10 mouse cellular contexts compared by ENCODE assay signal in genomic region chr1:20905501-20906127, GRCm38 (mm10). TPM values are rescaled to one million over a fixed set of nuclear protein-coding genes. Genes with fewer than 3 reads are reported as not detected.
DNase-seq lines count a peak whose midpoint lies in the region; ATAC-seq and TF ChIP-seq lines count a peak whose summit lies in the region.
"Had no signal": no experiment of that assay in that cellular context is flagged by ENCODE, and none has a peak within 500 bp of the region (broad histone marks: within the 10 kb centered on the region; RNA-seq: fewer than 3 reads in every experiment).

No protein-coding gene starts in this region.

- DNase-seq in brain, embryonic 14.5 days (ENCODE audit: low read depth), result peak; percentile 91
- no peak for DNase-seq in forebrain, embryonic 11.5 days (ENCODE audit: low spot score)
- peak; percentile 68 for DNase-seq in layer of hippocampus, adult 11-12 months (ENCODE audit: low spot score)
- DNase-seq in midbrain, embryonic 14.5 days, result peak; percentile 34
- DNase-seq in heart, adult 18-20 months, result no peak
- no peak for DNase-seq in spleen, adult 12 weeks (ENCODE audit: low spot score)
- DNase-seq: gastrocnemius, postnatal 36 days; lung, embryonic 14.5 days had no signal

- no peak overlapping the region for H3K9ac ChIP-seq in forebrain, embryonic 11.5 days (ENCODE audit: low read length)
- H3K9ac ChIP-seq in midbrain, embryonic 14.5 days (replicated peaks; ENCODE audit: low read length), result no peak overlapping the region
- no peak overlapping the region for H3K9ac ChIP-seq in liver, embryonic 12.5 days
- H3K9ac ChIP-seq: lung, embryonic 14.5 days had no signal

- peaks cover 7% of the 10 kb centered on the region for H3K4me1 ChIP-seq in forebrain, embryonic 11.5 days (replicated peaks; ENCODE audit: control insufficient read depth, insufficient read depth, low read length)
- H3K4me1 ChIP-seq in midbrain, embryonic 14.5 days (ENCODE audit: control insufficient read depth, insufficient read depth, low read length), result peaks cover 11% of the 10 kb centered on the region; the same call in 1 of the 2 replicates
- no peaks in the 10 kb centered on the region for H3K4me1 ChIP-seq in liver, embryonic 12.5 days

- H3K27me3 ChIP-seq in forebrain, embryonic 11.5 days (ENCODE audit: control insufficient read depth, insufficient read depth, low read length), result no peaks in the 10 kb centered on the region
- no peaks in the 10 kb centered on the region for H3K27me3 ChIP-seq in midbrain, embryonic 14.5 days (ENCODE audit: control insufficient read depth, insufficient read depth, low read length)
- no peaks in the 10 kb centered on the region for H3K27me3 ChIP-seq in liver, embryonic 12.5 days (replicated peaks)

- ATAC-seq in forebrain, embryonic 11.5 days (replicated peaks; ENCODE audit: low FRiP score), result peak; percentile 65
- ATAC-seq in midbrain, embryonic 14.5 days (ENCODE audit: low FRiP score, low TSS enrichment), result peak; percentile 66
- no peak for ATAC-seq in granulocyte monocyte progenitor cell, adult 5-6 weeks (replicated peaks; ENCODE audit: poor library complexity, severe bottlenecking)
- no peak for ATAC-seq in liver, embryonic 12.5 days

- no peak for TF ChIP-seq CTCF in brain, embryonic 14.5 days (IDR thresholded peaks at IDR 0.05; ENCODE audit: borderline replicate concordance, extremely low read depth, insufficient read depth, insufficient read length)

- no peak overlapping the region; the same call in 1 of the 2 replicates for H3K27ac ChIP-seq in forebrain, embryonic 11.5 days (ENCODE audit: low read depth, low read length)
- 0 out of 2 replicates have a peak overlapping the region, but pooled peaks have one; percentile 6 for H3K27ac ChIP-seq in midbrain, embryonic 14.5 days (replicated peaks; ENCODE audit: low read depth, low read length)
- no peak overlapping the region for H3K27ac ChIP-seq in liver, embryonic 12.5 days

- H3K4me3 ChIP-seq in forebrain, embryonic 11.5 days (ENCODE audit: low read depth, low read length), result no peak overlapping the region
- no peak overlapping the region for H3K4me3 ChIP-seq in midbrain, embryonic 14.5 days (replicated peaks; ENCODE audit: low read depth, low read length)
- no peak overlapping the region for H3K4me3 ChIP-seq in liver, embryonic 12.5 days

- no peaks in the 10 kb centered on the region for H3K9me3 ChIP-seq in forebrain, embryonic 11.5 days (ENCODE audit: control insufficient read depth, low read length)
- no peaks in the 10 kb centered on the region for H3K9me3 ChIP-seq in midbrain, embryonic 14.5 days (ENCODE audit: control insufficient read depth, low read length)
- H3K9me3 ChIP-seq in liver, embryonic 12.5 days (replicated peaks), result no peaks in the 10 kb centered on the region

- WGBS in forebrain, embryonic 11.5 days, result 58% methylated on average over 8 of the region's 8 CpGs
- 67% methylated on average over 8 of the region's 8 CpGs for WGBS in midbrain, embryonic 14.5 days
- WGBS in liver, embryonic 12.5 days (ENCODE audit: insufficient replicate concordance), result 73% methylated on average over 8 of the region's 8 CpGs

- no peak overlapping the region for H3K4me2 ChIP-seq in forebrain, embryonic 11.5 days (ENCODE audit: low read depth, low read length, severe bottlenecking)
- no peak overlapping the region for H3K4me2 ChIP-seq in midbrain, embryonic 14.5 days (ENCODE audit: low read length)
- H3K4me2 ChIP-seq in liver, embryonic 12.5 days, result no peak overlapping the region
- H3K4me2 ChIP-seq: lung, embryonic 14.5 days had no signal

- H3K36me3 ChIP-seq in forebrain, embryonic 11.5 days (ENCODE audit: control insufficient read depth, insufficient read depth, low read length), result no peaks in the 10 kb centered on the region
- no peaks in the 10 kb centered on the region for H3K36me3 ChIP-seq in midbrain, embryonic 14.5 days (ENCODE audit: control insufficient read depth, insufficient read depth, low read length)
- no peaks in the 10 kb centered on the region for H3K36me3 ChIP-seq in liver, embryonic 12.5 days

- TF ChIP-seq POLR2A in brain, embryonic 14.5 days (IDR thresholded peaks at IDR 0.05; ENCODE audit: borderline replicate concordance, extremely low read depth, insufficient read depth, insufficient read length, poor library complexity, severe bottlenecking), result no peak

RNA-seq across cellular contexts. Expression of gene Paqr8, which starts 15.2 kb away (rescaled TPM):
- polyA plus RNA-seq in brain, embryonic 14.5 days (2012; rRNA removed), result 22.8 and 30.7 TPM in 2 replicates
- 7.3 and 9.3 TPM in 2 replicates for polyA plus RNA-seq in forebrain, embryonic 11.5 days (2014; fragmentation: Nextera tagmentation; extraction: Ambion mirVana)
- 25.7 and 26.7 TPM in 2 replicates for polyA plus RNA-seq in midbrain, embryonic 14.5 days (2014; fragmentation: Nextera tagmentation; extraction: Ambion mirVana)
- 3.0 and 3.1 TPM in 2 replicates for total RNA-seq in granulocyte monocyte progenitor cell, adult 5-6 weeks (2014; fragmentation: Nextera tagmentation)
- 2.6 and 2.9 TPM in 2 replicates for total RNA-seq in granulocyte monocyte progenitor cell, adult 5-6 weeks (2017)
- total RNA-seq in heart, adult 18-20 months (2021), result 1 to 10 TPM in 1 of 2 experiments, under 1 TPM in 1; 0.79 to 1.4 TPM
- 0.68 and 0.85 TPM in 2 replicates for polyA plus RNA-seq in liver, embryonic 12.5 days (2016; fragmentation: Nextera tagmentation; extraction: Ambion mirVana)

RNA-seq across cellular contexts. Expression of gene Efhc1, which starts 45.8 kb away (rescaled TPM):
- polyA plus RNA-seq in brain, embryonic 14.5 days (2012; rRNA removed), result 2.3 and 2.7 TPM in 2 replicates
- polyA plus RNA-seq in forebrain, embryonic 11.5 days (2014; fragmentation: Nextera tagmentation; extraction: Ambion mirVana), result 2.1 and 2.9 TPM in 2 replicates
- polyA plus RNA-seq in midbrain, embryonic 14.5 days (2014; fragmentation: Nextera tagmentation; extraction: Ambion mirVana), result 0.82 and 2.1 TPM in 2 replicates
- total RNA-seq in granulocyte monocyte progenitor cell, adult 5-6 weeks (2014; fragmentation: Nextera tagmentation), result not detected in 2 replicates
- total RNA-seq in granulocyte monocyte progenitor cell, adult 5-6 weeks (2017), result 0.15 and 0.26 TPM in 2 replicates
- under 1 TPM; 0.32 to 0.82 TPM for total RNA-seq in heart, adult 18-20 months (2021)
- 0.62 and 0.77 TPM in 2 replicates for polyA plus RNA-seq in liver, embryonic 12.5 days (2016; fragmentation: Nextera tagmentation; extraction: Ambion mirVana)

Comparison
In these comparisons a context has a peak if more than half of its experiments do, and no peak if none do; other contexts are left out.
1. DNase-seq: peak in brain, embryonic 14.5 days (single experiment), layer of hippocampus, adult 11-12 months (single experiment) and midbrain, embryonic 14.5 days (single experiment); none in forebrain, embryonic 11.5 days (single experiment), heart, adult 18-20 months (0 of 2) and spleen, adult 12 weeks (single experiment).
2. ATAC-seq: peak in forebrain, embryonic 11.5 days (single experiment) and midbrain, embryonic 14.5 days (single experiment); none in granulocyte monocyte progenitor cell, adult 5-6 weeks (single experiment) and liver, embryonic 12.5 days (single experiment).